Mouse (Mus musculus): ENCODE data around the gene Ssr1.

The Ssr1 gene

GRCm38 (mm10) chr13:37981063-37981462 lies 13.0 kb downstream of the Ssr1 start:
- in situ Hi-C loops (cut with MboI, MseI): no loop called here

GRCm38 (mm10) chr13:37980346-37980745 lies 13.7 kb downstream of the Ssr1 start:
- in situ Hi-C loops (cut with MboI, MseI): no loop called here

GRCm38 (mm10) chr13:37979506-37979905 lies 14.5 kb downstream of the Ssr1 start:
- in situ Hi-C loops (cut with MboI, MseI): no loop called here

- in situ Hi-C loops (cut with MboI, MseI): no loop called here
Measured at GRCm38 (mm10) chr13:37974731-37975130, 19.3 kb downstream of the Ssr1 start.

- in situ Hi-C loops (cut with MboI, MseI): no loop called here
Measured at GRCm38 (mm10) chr13:37974036-37974435, 20.0 kb downstream of the Ssr1 start.

GRCm38 (mm10) chr13:37970887-37971530 lies 23.0 kb downstream of the Ssr1 start:
- in situ Hi-C loops (cut with MboI, MseI): no loop called here

- in situ Hi-C loops (cut with MboI, MseI): no loop called here
Measured at GRCm38 (mm10) chr13:37969988-37970387, 24.0 kb downstream of the Ssr1 start.

GRCm38 (mm10) chr13:37969337-37969736 lies 24.7 kb downstream of the Ssr1 start:
- in situ Hi-C loops (cut with MboI, MseI): no loop called here

- in situ Hi-C loops (cut with MboI, MseI): no loop called here
Measured at GRCm38 (mm10) chr13:37967565-37967964, 26.5 kb downstream of the Ssr1 start.

- in situ Hi-C loops (cut with MboI, MseI): no loop called here
Measured at GRCm38 (mm10) chr13:37967052-37967437, 27.0 kb downstream of the Ssr1 start.

- in situ Hi-C loops (cut with MboI, MseI): no loop called here
Measured at GRCm38 (mm10) chr13:37966256-37967051, 27.6 kb downstream of the Ssr1 start.

GRCm38 (mm10) chr13:37965126-37965914 lies 28.7 kb downstream of the Ssr1 start:
- in situ Hi-C loops (cut with MboI, MseI): no loop called here

- in situ Hi-C loops (cut with MboI, MseI): no loop called here
Measured at GRCm38 (mm10) chr13:37964128-37965087, 29.6 kb downstream of the Ssr1 start.

GRCm38 (mm10) chr13:37963354-37964007 lies 30.5 kb downstream of the Ssr1 start:
- in situ Hi-C loops (cut with MboI, MseI): no loop called here

GRCm38 (mm10) chr13:37962541-37962940 lies 31.5 kb downstream of the Ssr1 start:
- in situ Hi-C loops (cut with MboI, MseI): no loop called here

GRCm38 (mm10) chr13:37959936-37960335 lies 34.1 kb downstream of the Ssr1 start:
- in situ Hi-C loops (cut with MboI, MseI): no loop called here

GRCm38 (mm10) chr13:37959239-37959907 lies 34.6 kb downstream of the Ssr1 start:
- in situ Hi-C loops (cut with MboI, MseI): no loop called here

GRCm38 (mm10) chr13:37958498-37959238 lies 35.3 kb downstream of the Ssr1 start:
- in situ Hi-C loops (cut with MboI, MseI): no loop called here

GRCm38 (mm10) chr13:37954318-37954717 lies 39.7 kb downstream of the Ssr1 start:
- in situ Hi-C loops (cut with MboI, MseI): no loop called here
